Mouse (Mus musculus) limb, embryonic 11.5 days (tissue): Measurements from ENCODE around the gene Lonrf2. TPM values are rescaled to one million over a fixed set of nuclear protein-coding genes. Genes with fewer than 3 reads are reported as not detected.
A peak's percentile ranks its signal among the peaks of the same experiment; 100 is the strongest.

Experiments used
- ATAC-seq: fragments of 200-750 bp; cut with Nextera tagmentation; 2 replicates; pipeline ENCODE4 v1.8.0; 2017; ENCODE audit warnings: low read depth; ENCODE audit not compliant: insufficient number of reproducible peaks, low FRiP score, low TSS enrichment
- DNase-seq: peaks from one replicate; pipeline ENCODE4 v3.0.0-alpha.2; 2015; ENCODE audit warnings: low spot score
- H3K27ac ChIP-seq: fragments of 300-500 bp; sonication (generic); replicated peaks from 2 replicates; pipeline ENCODE4 v1.5.1; 2014; ENCODE audit warnings: low read depth, mild to moderate bottlenecking, low read length
- H3K27me3 ChIP-seq: fragments of 300-500 bp; sonication (generic); 2 replicates; pipeline ENCODE4 v1.6.1; 2014; ENCODE audit warnings: mild to moderate bottlenecking, low read length, mixed read lengths; ENCODE audit not compliant: control insufficient read depth, insufficient read depth
- H3K36me3 ChIP-seq: fragments of 300-500 bp; sonication (generic); 2 replicates; pipeline ENCODE4 v1.6.1; 2014; ENCODE audit warnings: mild to moderate bottlenecking, low read length, moderate library complexity, mixed read lengths; ENCODE audit not compliant: control insufficient read depth, insufficient read depth
- H3K4me1 ChIP-seq: fragments of 300-500 bp; sonication (generic); 2 replicates; pipeline ENCODE4 v1.6.1; 2014; ENCODE audit warnings: low read length, mixed read lengths; ENCODE audit not compliant: control insufficient read depth, insufficient read depth
- H3K4me2 ChIP-seq: fragments of 300-500 bp; sonication (generic); 2 replicates; pipeline ENCODE4 v1.6.1; 2014; ENCODE audit warnings: low read depth, mild to moderate bottlenecking, moderate library complexity; ENCODE audit not compliant: severe bottlenecking
- H3K4me3 ChIP-seq: fragments of 300-500 bp; sonication (generic); 2 replicates; pipeline ENCODE4 v1.5.1; 2014; ENCODE audit warnings: low read depth, low read length
- H3K9ac ChIP-seq: fragments of 300-500 bp; sonication (generic); 2 replicates; pipeline ENCODE4 v1.6.1; 2014; ENCODE audit warnings: mild to moderate bottlenecking, low read length
- H3K9me3 ChIP-seq: fragments of 300-500 bp; sonication (generic); 2 replicates; pipeline ENCODE4 v1.6.1; 2016; ENCODE audit warnings: low read length; ENCODE audit not compliant: control insufficient read depth
- WGBS: fragments of 180-500 bp; shearing (Covaris S2); extraction: QIAGEN DNeasy Blood & Tissue Kit; methylation state at CpG from one replicate; pipeline ENCODE4 v1.1.7; 2014; 5-methylcytosine and 5-hydroxymethylcytosine counted together
- polyA plus RNA-seq: library from polyadenylated mRNA; unstranded; fragments of >200 nt; fragmentation: Nextera tagmentation; extraction: Ambion mirVana; gene quantifications from 2 replicates; pipeline ENCODE4 v1.2.1, GENCODE M21; 2014

The Lonrf2 gene
- polyA plus RNA-seq, 1 experiment from 2014 or later, result 0.95 TPM

DNA sequence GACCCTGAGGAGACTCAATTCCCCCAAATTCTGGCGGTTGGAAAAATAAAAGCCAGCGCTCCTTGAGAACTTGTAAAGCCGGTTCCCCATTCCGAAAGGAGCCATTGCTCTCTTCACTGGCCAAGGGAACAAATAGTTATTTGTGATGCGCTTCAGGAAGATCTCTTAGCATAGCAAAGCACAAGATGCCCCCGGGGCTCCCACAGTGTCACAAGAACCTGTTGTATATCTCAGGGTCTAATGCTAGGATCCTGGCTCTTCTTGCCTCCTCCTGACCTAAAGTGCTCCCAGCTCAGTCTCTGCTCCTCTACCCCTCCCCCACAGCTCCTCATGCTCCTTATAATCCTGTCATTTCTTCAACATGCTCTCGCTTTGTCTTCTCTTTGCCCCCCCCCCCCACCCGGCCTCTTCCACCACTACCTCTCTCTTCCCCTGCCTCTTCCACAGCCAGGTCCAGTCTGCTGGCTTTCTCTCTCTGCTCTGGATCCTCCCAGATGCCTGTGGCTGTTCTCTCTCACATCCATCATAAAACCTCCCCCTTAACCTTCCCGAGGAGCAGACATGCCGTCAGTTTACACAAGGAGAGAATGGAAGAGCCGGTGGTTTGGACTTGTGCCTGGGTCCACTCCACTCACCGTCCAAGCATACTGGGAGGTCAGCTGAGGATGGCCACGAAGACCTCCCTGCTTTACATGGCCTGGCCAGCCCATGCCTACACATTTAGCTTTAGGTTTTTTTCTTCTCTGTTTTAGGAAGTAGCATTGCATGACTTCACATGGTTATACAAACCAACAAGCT, 33.1 kb upstream of the Lonrf2 start:
- Histone ChIP-seq H3K27me3 (no peaks in the 10 kb centered on the region), H3K4me3 (no peak overlapping the region), H3K27ac (no peak overlapping the region), H3K36me3 (no peaks in the 10 kb centered on the region), H3K9me3 (no peaks in the 10 kb centered on the region), H3K9ac (no peak overlapping the region), H3K4me1 (no peaks in the 10 kb centered on the region), H3K4me2 (no peak overlapping the region)
- ATAC-seq, result no peak
- no peak for DNase-seq
- WGBS, result 59% methylated on average over 13 of the region's 13 CpGs

DNA sequence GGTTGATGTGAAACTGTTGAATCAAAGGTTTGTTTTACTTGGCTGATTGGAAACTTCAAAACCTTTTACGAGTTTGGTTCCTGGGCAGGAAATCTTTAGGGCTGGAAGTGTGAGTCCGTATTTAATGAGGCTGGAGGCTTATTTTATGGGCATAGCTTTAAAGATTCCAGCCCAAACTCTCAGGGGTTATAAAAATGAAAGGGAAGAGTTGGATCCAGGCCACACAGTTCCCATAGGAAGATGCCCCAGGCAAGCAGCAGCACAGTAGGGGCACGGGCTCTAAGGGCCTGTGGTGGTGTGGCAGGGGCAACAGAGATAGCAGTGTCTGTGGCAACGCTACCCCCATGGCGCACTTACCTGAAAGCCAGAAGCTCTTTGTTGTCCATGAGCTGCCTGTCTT, 29.7 kb upstream of the Lonrf2 start:
- H3K9ac ChIP-seq, result no peak overlapping the region
- ATAC-seq (no peak), DNase-seq (peak; percentile 32)
- no peaks in the 10 kb centered on the region for H3K9me3 ChIP-seq
- no peaks in the 10 kb centered on the region for H3K27me3 ChIP-seq
- H3K36me3 ChIP-seq, result no peaks in the 10 kb centered on the region
- H3K4me3 ChIP-seq, result no peak overlapping the region
- no peaks in the 10 kb centered on the region for H3K4me1 ChIP-seq
- H3K27ac ChIP-seq, result no peak overlapping the region
- H3K4me2 ChIP-seq, result no peak overlapping the region
- 36% methylated on average over 5 of the region's 5 CpGs for WGBS

DNA sequence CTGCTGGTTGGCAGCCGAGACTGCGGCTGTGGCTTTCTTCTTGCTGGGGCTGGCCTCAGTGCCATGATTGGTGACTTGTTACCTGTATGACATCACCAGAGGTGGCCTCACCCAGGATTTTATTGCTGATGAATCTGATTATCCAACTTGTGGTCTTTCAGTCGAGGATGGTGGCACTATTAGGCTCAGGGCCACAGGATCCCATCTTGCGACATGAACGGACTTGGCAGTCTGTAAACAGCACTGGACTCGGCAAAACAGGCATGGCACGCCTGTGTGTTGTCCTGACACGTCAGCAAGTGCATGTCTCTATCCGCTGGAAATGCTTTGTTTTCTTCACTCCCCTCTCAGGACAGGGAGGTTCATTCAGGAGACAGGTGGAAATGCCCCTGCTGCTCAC, 27.8 kb upstream of the Lonrf2 start:
- Histone ChIP-seq H3K4me2 (no peak overlapping the region), H3K36me3 (no peaks in the 10 kb centered on the region), H3K27ac (no peak overlapping the region), H3K27me3 (no peaks in the 10 kb centered on the region), H3K9ac (no peak overlapping the region), H3K4me1 (no peaks in the 10 kb centered on the region), H3K4me3 (no peak overlapping the region), H3K9me3 (no peaks in the 10 kb centered on the region)
- DNase-seq (no peak), ATAC-seq (no peak)
- 75% methylated on average over 9 of the region's 9 CpGs for WGBS

DNA sequence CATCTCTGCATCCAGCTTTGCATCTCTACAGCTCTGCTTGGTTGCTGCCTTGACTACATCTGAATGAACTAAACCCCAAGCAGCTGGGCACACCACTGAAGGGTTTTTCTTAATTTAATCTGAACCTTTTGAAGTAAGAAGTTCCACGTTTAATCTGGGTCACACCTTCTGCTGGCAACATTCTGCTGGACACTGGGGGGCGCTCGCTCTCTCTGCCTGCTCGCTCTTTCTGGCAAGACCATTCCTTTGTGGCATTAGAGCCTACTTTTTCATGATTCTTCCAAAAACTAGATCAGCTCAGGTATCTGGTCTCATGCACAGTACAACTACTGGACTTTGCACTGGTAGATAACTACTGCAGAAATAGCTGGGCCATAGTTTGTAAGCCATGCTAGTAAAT, 25.7 kb upstream of the Lonrf2 start:
- H3K4me3 ChIP-seq, result no peak overlapping the region
- ATAC-seq (no peak), DNase-seq (peak; percentile 56)
- H3K9ac ChIP-seq, result no peak overlapping the region
- no peaks in the 10 kb centered on the region for H3K4me1 ChIP-seq
- 13% methylated on average over 4 of the region's 4 CpGs for WGBS
- no peak overlapping the region for H3K4me2 ChIP-seq
- no peak overlapping the region for H3K27ac ChIP-seq
- H3K36me3 ChIP-seq, result no peaks in the 10 kb centered on the region
- no peaks in the 10 kb centered on the region for H3K9me3 ChIP-seq
- no peaks in the 10 kb centered on the region for H3K27me3 ChIP-seq

DNA sequence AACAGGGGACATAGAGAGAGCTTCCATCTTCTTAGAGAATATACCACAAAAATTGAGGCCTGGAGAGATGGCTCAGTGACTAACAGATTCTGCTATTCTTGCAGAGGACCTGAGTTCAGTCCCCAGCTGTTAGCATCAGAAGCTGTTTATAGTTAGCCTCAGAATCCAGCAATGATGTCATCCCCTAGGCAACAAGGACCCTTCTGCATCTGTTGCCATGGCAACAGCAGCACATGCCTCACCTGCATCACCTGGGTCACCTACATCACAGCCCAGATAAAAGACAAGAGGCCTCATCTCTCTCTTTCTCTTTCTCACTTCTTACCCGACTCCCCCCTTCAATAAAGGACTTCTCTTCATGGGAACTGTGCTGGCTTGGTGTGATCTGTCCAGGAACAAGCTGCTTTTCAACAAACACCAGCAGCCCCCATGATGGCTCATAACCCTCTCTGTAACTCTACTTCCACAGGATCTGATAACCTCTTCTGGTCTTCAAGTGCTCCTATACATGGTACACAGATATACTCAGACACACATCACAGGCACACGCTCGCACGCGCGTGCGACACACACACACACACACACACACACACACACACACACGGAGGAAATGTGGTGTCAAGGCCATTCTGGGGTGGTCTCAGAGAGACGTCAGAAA, 24.5 kb upstream of the Lonrf2 start:
- H3K9me3 ChIP-seq, result no peaks in the 10 kb centered on the region
- no peak overlapping the region for H3K27ac ChIP-seq
- H3K9ac ChIP-seq, result no peak overlapping the region
- H3K4me3 ChIP-seq, result no peak overlapping the region
- DNase-seq, result no peak
- H3K4me2 ChIP-seq, result no peak overlapping the region
- no peak for ATAC-seq
- WGBS, result 83% methylated on average over 9 of the region's 9 CpGs
- H3K27me3 ChIP-seq, result no peaks in the 10 kb centered on the region
- no peaks in the 10 kb centered on the region for H3K4me1 ChIP-seq
- no peaks in the 10 kb centered on the region for H3K36me3 ChIP-seq

DNA sequence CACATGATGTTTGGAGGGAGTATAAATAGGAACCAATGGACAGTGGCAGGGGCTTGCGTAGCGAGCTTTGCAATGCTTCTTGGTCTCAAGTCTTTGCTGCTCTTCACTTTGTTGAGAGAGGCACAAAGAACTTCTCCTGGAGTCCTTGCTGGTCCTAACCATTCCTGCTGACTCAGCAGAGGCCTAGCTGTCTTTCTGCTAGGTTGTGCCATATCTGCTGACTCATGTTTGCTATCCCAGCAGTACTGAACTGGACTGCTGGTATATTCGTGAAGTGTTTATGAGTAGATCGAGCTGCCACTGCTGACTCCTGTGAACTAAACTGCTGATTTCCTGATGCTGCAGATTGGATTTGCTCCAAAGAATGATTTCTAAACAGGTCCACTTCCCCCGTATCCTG, 23.7 kb upstream of the Lonrf2 start:
- Histone ChIP-seq H3K9me3 (no peaks in the 10 kb centered on the region), H3K27ac (no peak overlapping the region), H3K27me3 (0 out of 2 replicates have a peak, but pooled peaks cover 2% of the 10 kb centered on the region), H3K4me2 (no peak overlapping the region), H3K9ac (no peak overlapping the region), H3K4me3 (no peak overlapping the region), H3K36me3 (no peaks in the 10 kb centered on the region), H3K4me1 (no peaks in the 10 kb centered on the region)
- no peak for DNase-seq
- 87% methylated on average over 5 of the region's 5 CpGs for WGBS
- no peak for ATAC-seq

DNA sequence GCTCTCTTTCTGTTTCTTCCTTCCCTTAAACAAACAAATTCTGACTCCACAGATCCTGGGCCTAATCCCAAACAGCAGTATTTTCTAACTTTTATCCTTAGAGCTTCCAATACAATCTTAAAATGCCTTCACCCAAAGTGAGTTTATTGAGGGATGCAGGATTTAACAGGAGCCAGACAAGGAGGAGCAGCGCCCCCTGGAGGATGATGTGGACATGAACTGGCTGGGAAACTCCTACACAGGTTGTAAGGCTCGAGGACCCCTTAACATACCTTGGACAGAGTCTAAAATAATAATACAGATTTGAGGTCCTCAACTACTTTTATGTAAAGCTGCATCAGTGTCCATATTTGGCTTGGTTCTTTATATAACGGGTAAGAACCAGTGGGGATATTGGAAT, 19.7 kb upstream of the Lonrf2 start:
- ATAC-seq (no peak), DNase-seq (peak; percentile 87)
- Histone ChIP-seq H3K4me3 (no peak overlapping the region), H3K36me3 (no peaks in the 10 kb centered on the region), H3K27ac (no peak overlapping the region), H3K4me2 (no peak overlapping the region), H3K9me3 (no peaks in the 10 kb centered on the region), H3K9ac (no peak overlapping the region), H3K27me3 (0 out of 2 replicates have a peak, but pooled peaks cover 2% of the 10 kb centered on the region), H3K4me1 (no peaks in the 10 kb centered on the region)
- WGBS, result 17% methylated on average over 3 of the region's 3 CpGs

DNA sequence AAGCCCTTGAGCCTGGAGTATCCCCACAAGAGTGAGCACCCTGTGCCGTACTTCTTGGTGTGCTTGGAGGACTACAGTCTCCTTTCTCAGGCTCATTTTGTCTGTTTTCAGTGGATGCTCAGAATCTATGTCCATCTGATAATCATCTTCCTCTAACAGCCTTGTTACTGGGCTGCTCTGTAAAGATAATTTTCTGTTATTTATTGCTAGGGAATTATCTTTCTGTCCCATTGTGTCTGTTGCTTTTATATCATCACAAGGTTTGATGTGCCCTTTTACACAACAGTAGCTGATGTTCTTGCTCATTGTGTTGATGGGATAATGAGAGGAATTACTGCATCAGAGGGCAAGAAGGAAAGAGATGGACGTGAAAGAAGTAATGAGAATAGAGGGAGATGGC, 15.7 kb upstream of the Lonrf2 start:
- H3K4me2 ChIP-seq, result no peak overlapping the region
- WGBS, result 73% methylated on average over 2 of the region's 2 CpGs
- no peak for ATAC-seq
- H3K4me3 ChIP-seq, result no peak overlapping the region
- no peak overlapping the region for H3K9ac ChIP-seq
- H3K9me3 ChIP-seq, result no peaks in the 10 kb centered on the region
- H3K36me3 ChIP-seq, result no peaks in the 10 kb centered on the region
- H3K27me3 ChIP-seq, result 0 out of 2 replicates have a peak, but pooled peaks cover 2% of the 10 kb centered on the region
- H3K4me1 ChIP-seq, result no peaks in the 10 kb centered on the region
- no peak overlapping the region for H3K27ac ChIP-seq
- DNase-seq, result no peak
